Mouse (Mus musculus): ENCODE measurements around the gene Rpl22l1.

DNA sequence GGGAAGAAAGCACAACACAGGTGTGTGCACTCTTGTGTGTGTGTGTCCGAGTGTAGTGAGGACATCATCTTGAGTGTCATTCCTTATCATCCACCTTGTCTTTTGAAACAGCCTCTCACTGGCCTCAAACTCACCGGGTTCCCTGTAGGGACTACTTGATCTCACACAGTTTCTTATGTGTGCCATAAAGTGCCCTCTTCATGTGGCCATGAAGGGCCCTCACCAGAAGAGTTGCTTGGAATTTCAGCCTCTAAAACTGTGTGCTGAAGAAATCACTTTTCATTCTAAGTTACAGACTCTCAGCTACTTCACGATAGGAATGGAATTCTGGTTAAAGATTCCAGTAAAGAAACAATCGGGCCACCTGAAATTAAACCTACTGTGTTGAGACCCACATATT, 38.3 kb upstream of the Rpl22l1 start:
- TF ChIP-seq EP300 (IDR thresholded peaks at IDR 0.05; ENCODE audit: low read depth) (no peak), CTCF (IDR thresholded peaks at IDR 0.05; ENCODE audit: low read depth) (no peak)

Data from liver, postnatal 0 days (tissue).